16 mouse cellular contexts compared by ENCODE assay signal in the genomic region with DNA sequence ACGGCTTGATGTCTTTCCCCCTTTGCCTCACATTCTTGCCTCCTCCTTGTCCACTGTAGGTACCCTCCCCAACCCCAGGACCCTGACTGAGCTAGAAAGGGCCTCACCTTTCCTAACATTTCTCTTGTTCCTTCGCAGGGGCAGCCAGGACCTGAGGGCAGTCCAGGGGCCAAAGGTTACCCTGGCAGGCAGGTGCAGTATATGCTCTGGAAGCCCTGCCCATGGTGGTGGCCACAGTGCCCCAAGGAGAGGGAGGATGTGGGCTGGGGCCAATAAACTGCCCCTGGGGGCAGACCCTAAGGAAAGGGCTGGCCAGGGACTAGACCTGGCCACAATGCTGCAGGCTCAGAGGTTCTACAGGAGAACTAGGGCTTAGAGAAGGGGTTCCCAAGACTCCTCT. TPM values are rescaled to one million over a fixed set of nuclear protein-coding genes. Genes with fewer than 3 reads are reported as not detected.
DNase-seq lines count a peak whose midpoint lies in the region; ATAC-seq lines count a peak whose summit lies in the region.
"Had no signal": no experiment of that assay in that cellular context is flagged by ENCODE, and none has a peak within 500 bp of the region (broad histone marks: within the 10 kb centered on the region; RNA-seq: fewer than 3 reads in every experiment).

No protein-coding gene starts in this region.

- DNase-seq in kidney, adult 11 months = peak; percentile 57
- DNase-seq in kidney, adult 9 months = peak; percentile 57
- DNase-seq in kidney, postnatal 4 days = no peak
- DNase-seq in kidney, postnatal 25 days = peak; percentile 44 to 78
- no peak for DNase-seq in c-Kit-positive CD71-positive TER-119-positive erythroid progenitor cells, embryonic 14.5 days (ENCODE audit: low spot score)
- DNase-seq: adrenal gland, adult 2 months; adrenal gland, postnatal 25 days; cerebellum, adult 11 months; cerebellum, postnatal 25 days had no signal

- H3K27me3 ChIP-seq in kidney, embryonic 14.5 days (ENCODE audit: control insufficient read depth, insufficient read depth, low read length) = no peaks in the 10 kb centered on the region
- no peaks in the 10 kb centered on the region for H3K27me3 ChIP-seq in limb, embryonic 15.5 days
- H3K27me3 ChIP-seq: embryonic facial prominence, embryonic 13.5 days; forebrain, embryonic 13.5 days; hindbrain, embryonic 13.5 days had no signal

- H3K4me2 ChIP-seq in kidney, embryonic 14.5 days (replicated peaks; ENCODE audit: low read depth, low read length) = no peak overlapping the region
- no peak overlapping the region for H3K4me2 ChIP-seq in limb, embryonic 15.5 days
- H3K4me2 ChIP-seq: embryonic facial prominence, embryonic 13.5 days; forebrain, embryonic 13.5 days; hindbrain, embryonic 13.5 days had no signal

- 72% methylated on average over 2 of the region's 2 CpGs for WGBS in kidney, embryonic 14.5 days
- WGBS in limb, embryonic 15.5 days = 60% methylated on average over 2 of the region's 2 CpGs

- no peaks in the 10 kb centered on the region for H3K4me1 ChIP-seq in kidney, embryonic 14.5 days (ENCODE audit: control insufficient read depth, insufficient read depth, low read length)
- H3K4me1 ChIP-seq in limb, embryonic 15.5 days = peaks cover 26% of the 10 kb centered on the region; the same call in 1 of the 2 replicates
- H3K4me1 ChIP-seq: forebrain, embryonic 13.5 days; heart, embryonic 10.5 days had no signal

- no peak overlapping the region for H3K27ac ChIP-seq in kidney, embryonic 14.5 days (ENCODE audit: low read depth, low read length)
- H3K27ac ChIP-seq in limb, embryonic 15.5 days = peak overlapping the region; percentile 83
- H3K27ac ChIP-seq: embryonic facial prominence, embryonic 13.5 days; forebrain, embryonic 13.5 days; heart, embryonic 10.5 days; hindbrain, embryonic 13.5 days; hindbrain, postnatal 0 days had no signal

- no peaks in the 10 kb centered on the region for H3K9me3 ChIP-seq in kidney, embryonic 14.5 days (ENCODE audit: control insufficient read depth, low read length)
- no peaks in the 10 kb centered on the region for H3K9me3 ChIP-seq in limb, embryonic 15.5 days
- H3K9me3 ChIP-seq: embryonic facial prominence, embryonic 13.5 days; forebrain, embryonic 13.5 days; heart, embryonic 10.5 days; hindbrain, embryonic 13.5 days had no signal

- H3K9ac ChIP-seq in kidney, embryonic 14.5 days (ENCODE audit: low read depth, low read length) = no peak overlapping the region
- H3K9ac ChIP-seq in limb, embryonic 15.5 days = no peak overlapping the region
- H3K9ac ChIP-seq: embryonic facial prominence, embryonic 13.5 days; forebrain, embryonic 13.5 days; hindbrain, embryonic 13.5 days had no signal

- H3K36me3 ChIP-seq in kidney, embryonic 14.5 days (ENCODE audit: control insufficient read depth, insufficient read depth, low read length) = peaks cover 5% of the 10 kb centered on the region; the same call in 1 of the 2 replicates
- peaks cover 58% of the 10 kb centered on the region for H3K36me3 ChIP-seq in limb, embryonic 15.5 days
- H3K36me3 ChIP-seq: hindbrain, embryonic 13.5 days had no signal

- no peak for ATAC-seq in kidney, embryonic 14.5 days (ENCODE audit: low FRiP score, low TSS enrichment)
- 0 out of 2 replicates have a peak, but pooled peaks have one; percentile 0 for ATAC-seq in limb, embryonic 15.5 days (ENCODE audit: insufficient number of reproducible peaks, low FRiP score, low TSS enrichment, low read depth)
- ATAC-seq: forebrain, embryonic 13.5 days had no signal

- no peak overlapping the region for H3K4me3 ChIP-seq in kidney, embryonic 14.5 days (ENCODE audit: low read length)
- H3K4me3 ChIP-seq in limb, embryonic 15.5 days = no peak overlapping the region
- H3K4me3 ChIP-seq: embryonic facial prominence, embryonic 13.5 days; forebrain, embryonic 13.5 days; heart, embryonic 10.5 days; hindbrain, embryonic 13.5 days had no signal

RNA-seq across cellular contexts. Expression of a gene that starts 40.3 kb away (rescaled TPM):
- polyA plus RNA-seq in kidney, embryonic 14.5 days (2014; fragmentation: Nextera tagmentation; extraction: Ambion mirVana) = 8.8 and 10.6 TPM in 2 replicates
- polyA plus RNA-seq in limb, embryonic 15.5 days (2015; fragmentation: Nextera tagmentation; extraction: Ambion mirVana) = 25.5 and 32.6 TPM in 2 replicates

Comparison
In these comparisons a context has a peak if more than half of its experiments do, and no peak if none do; other contexts are left out.
1. DNase-seq: peak in kidney, adult 11 months (single experiment), kidney, adult 9 months (single experiment) and kidney, postnatal 25 days (2 of 2); none in kidney, postnatal 4 days (0 of 2) and c-Kit-positive CD71-positive TER-119-positive erythroid progenitor cells, embryonic 14.5 days (single experiment).